Mouse (Mus musculus) limb, embryonic 13.5 days (tissue): ENCODE measurements around the gene Spata31d1a. TPM values are rescaled to one million over a fixed set of nuclear protein-coding genes. Genes with fewer than 3 reads are reported as not detected.

Source experiments
- ATAC-seq: fragments of 200-750 bp; cut with Nextera tagmentation; 2 replicates; pipeline ENCODE4 v1.8.0; 2017; ENCODE audit warnings: low read depth, moderate number of reproducible peaks, moderate TSS enrichment; ENCODE audit not compliant: low FRiP score
- H3K27ac ChIP-seq: fragments of 300-500 bp; sonication (generic); 2 replicates; pipeline ENCODE4 v1.5.1; 2015; ENCODE audit warnings: inconsistent platforms, mild to moderate bottlenecking, moderate library complexity
- H3K27me3 ChIP-seq: fragments of 300-500 bp; sonication (generic); 2 replicates; pipeline ENCODE4 v1.6.1; 2015; ENCODE audit warnings: mild to moderate bottlenecking, inconsistent platforms
- H3K36me3 ChIP-seq: fragments of 300-500 bp; sonication (generic); 2 replicates; pipeline ENCODE4 v1.6.1; 2015; ENCODE audit warnings: inconsistent platforms, mild to moderate bottlenecking, moderate library complexity
- H3K4me1 ChIP-seq: fragments of 300-500 bp; sonication (generic); 2 replicates; pipeline ENCODE4 v1.6.1; 2015; ENCODE audit warnings: inconsistent platforms
- H3K4me2 ChIP-seq: fragments of 300-500 bp; sonication (generic); replicated peaks from 2 replicates; pipeline ENCODE4 v1.6.1; 2015; ENCODE audit warnings: inconsistent platforms, mild to moderate bottlenecking, moderate library complexity
- H3K4me3 ChIP-seq: fragments of 300-500 bp; sonication (generic); 2 replicates; pipeline ENCODE4 v1.5.1; 2015; ENCODE audit warnings: moderate library complexity, mild to moderate bottlenecking, inconsistent platforms
- H3K9ac ChIP-seq: fragments of 300-500 bp; sonication (generic); 2 replicates; pipeline ENCODE4 v1.6.1; 2015; ENCODE audit warnings: mild to moderate bottlenecking, inconsistent platforms
- H3K9me3 ChIP-seq: fragments of 300-500 bp; sonication (generic); 2 replicates; pipeline ENCODE4 v1.6.1; 2016; ENCODE audit warnings: inconsistent platforms
- WGBS: fragments of 180-500 bp; shearing (Covaris S2); methylation state at CpG from one replicate; pipeline ENCODE4 v1.1.7; 2015; 5-methylcytosine and 5-hydroxymethylcytosine counted together
- polyA plus RNA-seq: library from polyadenylated mRNA; unstranded; fragments of >200 nt; fragmentation: Nextera tagmentation; extraction: Ambion mirVana; gene quantifications from 2 replicates; pipeline ENCODE4 v1.2.1, GENCODE M21; 2015

The Spata31d1a gene
- polyA plus RNA-seq, 1 experiment from 2014 or later, result not detected

GRCm38 (mm10) chr13:59695781-59696180, 14.3 kb downstream of the Spata31d1a start:
- ATAC-seq, result no peak

DNA sequence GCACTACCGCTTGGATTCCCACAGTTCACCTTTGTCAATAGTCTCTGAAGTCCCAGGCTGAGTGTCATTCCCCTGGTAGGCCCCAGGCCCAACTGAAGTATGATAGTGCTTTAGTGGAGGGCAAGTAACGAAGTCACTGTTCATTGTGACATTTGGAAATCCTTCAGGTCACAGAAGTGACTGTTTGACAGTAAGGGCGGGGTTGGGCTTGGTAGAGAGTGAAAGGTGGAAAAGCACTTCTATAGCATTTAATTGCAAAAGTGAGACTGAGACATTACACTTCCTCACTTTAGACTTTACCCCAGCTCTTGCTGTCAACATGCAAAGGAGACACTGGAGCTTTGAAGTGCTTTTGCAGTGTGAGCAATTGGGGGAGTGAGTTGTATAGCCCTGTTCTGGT, 16.1 kb downstream of the Spata31d1a start, which contains the start of gene 4921517D22Rik:
4921517D22Rik (minus strand) TSS at position 101 of the 400 bp plus-strand sequence.
- H3K27ac ChIP-seq, result no peak within 1 kb of the TSS
- 86% methylated on average over 3 of the region's 3 CpGs for WGBS
- H3K9me3 ChIP-seq, result no peaks in the 10 kb centered on the region
- no peaks in the 10 kb centered on the region for H3K27me3 ChIP-seq
- H3K4me2 ChIP-seq, result no peak within 1 kb of the TSS
- no peak within 1 kb of the TSS for H3K4me3 ChIP-seq
- no peak within 1 kb of the TSS for H3K9ac ChIP-seq
- H3K4me1 ChIP-seq, result no peaks in the 10 kb centered on the region
- no peak for ATAC-seq
- H3K36me3 ChIP-seq, result no peaks in the 10 kb centered on the region

More at GRCm38 (mm10) chr13:59695781-59696180, 14.3 kb downstream of the Spata31d1a start:
- H3K9ac ChIP-seq, result no peak overlapping the region
- 68% methylated on average over 7 of the region's 7 CpGs for WGBS
- no peak overlapping the region for H3K27ac ChIP-seq
- no peaks in the 10 kb centered on the region for H3K27me3 ChIP-seq
- no peaks in the 10 kb centered on the region for H3K36me3 ChIP-seq
- no peaks in the 10 kb centered on the region for H3K9me3 ChIP-seq
- H3K4me1 ChIP-seq, result no peaks in the 10 kb centered on the region
- no peak overlapping the region for H3K4me2 ChIP-seq
- no peak overlapping the region for H3K4me3 ChIP-seq

GRCm38 (mm10) chr13:59691478-59691877, 18.7 kb downstream of the Spata31d1a start:
- H3K36me3 ChIP-seq, result no peaks in the 10 kb centered on the region
- H3K9me3 ChIP-seq, result no peaks in the 10 kb centered on the region
- H3K27me3 ChIP-seq, result no peaks in the 10 kb centered on the region
- 85% methylated on average over 10 of the region's 10 CpGs for WGBS
- no peak overlapping the region for H3K27ac ChIP-seq
- H3K4me2 ChIP-seq, result no peak overlapping the region
- no peak for ATAC-seq
- no peak overlapping the region for H3K9ac ChIP-seq
- no peak overlapping the region for H3K4me3 ChIP-seq
- no peaks in the 10 kb centered on the region for H3K4me1 ChIP-seq

DNA sequence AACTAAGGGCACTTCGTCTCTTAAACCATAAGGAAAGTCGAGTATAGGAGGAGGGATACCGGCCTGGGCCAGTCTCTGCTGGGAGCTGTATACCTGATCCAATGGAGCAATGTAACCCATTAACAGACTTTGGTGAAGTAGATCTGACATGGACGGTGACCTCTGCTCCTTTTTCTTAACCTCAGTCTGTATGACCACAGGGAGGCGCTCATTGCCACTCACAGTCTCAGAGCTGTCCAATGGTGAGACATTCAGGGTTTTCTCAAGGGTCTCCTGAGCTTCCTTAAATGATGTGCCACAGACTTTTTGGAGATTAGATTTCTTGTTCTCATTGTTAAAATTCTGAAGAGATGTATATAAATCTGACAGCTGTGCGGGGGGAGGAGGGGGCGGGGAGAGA, 19.6 kb downstream of the Spata31d1a start:
- no peak overlapping the region for H3K9ac ChIP-seq
- 78% methylated on average over 7 of the region's 7 CpGs for WGBS
- no peak overlapping the region for H3K27ac ChIP-seq
- no peaks in the 10 kb centered on the region for H3K27me3 ChIP-seq
- H3K4me1 ChIP-seq, result no peaks in the 10 kb centered on the region
- no peak for ATAC-seq
- no peak overlapping the region for H3K4me2 ChIP-seq
- H3K36me3 ChIP-seq, result no peaks in the 10 kb centered on the region
- no peaks in the 10 kb centered on the region for H3K9me3 ChIP-seq
- H3K4me3 ChIP-seq, result no peak overlapping the region

- no peak for ATAC-seq
- Histone ChIP-seq H3K36me3 (no peaks in the 10 kb centered on the region), H3K27me3 (no peaks in the 10 kb centered on the region), H3K4me1 (no peaks in the 10 kb centered on the region), H3K9me3 (no peaks in the 10 kb centered on the region), H3K9ac (no peak overlapping the region), H3K4me2 (no peak overlapping the region), H3K27ac (no peak overlapping the region), H3K4me3 (no peak overlapping the region)
- 94% methylated on average over 3 of the region's 3 CpGs for WGBS
Observed at GRCm38 (mm10) chr13:59689843-59690242, 20.3 kb downstream of the Spata31d1a start.

GRCm38 (mm10) chr13:59689313-59689712, 20.8 kb downstream of the Spata31d1a start:
- no peak overlapping the region for H3K27ac ChIP-seq
- H3K4me2 ChIP-seq, result no peak overlapping the region
- no peak overlapping the region for H3K9ac ChIP-seq
- WGBS, result 86% methylated on average over 9 of the region's 9 CpGs
- ATAC-seq, result no peak
- no peaks in the 10 kb centered on the region for H3K27me3 ChIP-seq
- no peaks in the 10 kb centered on the region for H3K4me1 ChIP-seq
- H3K36me3 ChIP-seq, result no peaks in the 10 kb centered on the region
- H3K4me3 ChIP-seq, result no peak overlapping the region
- H3K9me3 ChIP-seq, result no peaks in the 10 kb centered on the region

- no peak overlapping the region for H3K4me2 ChIP-seq
- no peaks in the 10 kb centered on the region for H3K4me1 ChIP-seq
- no peaks in the 10 kb centered on the region for H3K36me3 ChIP-seq
- H3K9me3 ChIP-seq, result no peaks in the 10 kb centered on the region
- no peaks in the 10 kb centered on the region for H3K27me3 ChIP-seq
- H3K4me3 ChIP-seq, result no peak overlapping the region
- no peak overlapping the region for H3K9ac ChIP-seq
- H3K27ac ChIP-seq, result no peak overlapping the region
- ATAC-seq, result no peak
- WGBS, result 73% methylated on average over 13 of the region's 13 CpGs
Observed at GRCm38 (mm10) chr13:59688338-59688770, 21.8 kb downstream of the Spata31d1a start.

- Histone ChIP-seq H3K9me3 (no peaks in the 10 kb centered on the region), H3K36me3 (no peaks in the 10 kb centered on the region), H3K27me3 (no peaks in the 10 kb centered on the region), H3K9ac (no peak overlapping the region), H3K4me2 (no peak overlapping the region), H3K4me1 (no peaks in the 10 kb centered on the region), H3K4me3 (no peak overlapping the region), H3K27ac (no peak overlapping the region)
- WGBS, result 83% methylated on average over 3 of the region's 3 CpGs
- ATAC-seq, result no peak
Observed at GRCm38 (mm10) chr13:59685236-59685635, 24.9 kb downstream of the Spata31d1a start.

DNA sequence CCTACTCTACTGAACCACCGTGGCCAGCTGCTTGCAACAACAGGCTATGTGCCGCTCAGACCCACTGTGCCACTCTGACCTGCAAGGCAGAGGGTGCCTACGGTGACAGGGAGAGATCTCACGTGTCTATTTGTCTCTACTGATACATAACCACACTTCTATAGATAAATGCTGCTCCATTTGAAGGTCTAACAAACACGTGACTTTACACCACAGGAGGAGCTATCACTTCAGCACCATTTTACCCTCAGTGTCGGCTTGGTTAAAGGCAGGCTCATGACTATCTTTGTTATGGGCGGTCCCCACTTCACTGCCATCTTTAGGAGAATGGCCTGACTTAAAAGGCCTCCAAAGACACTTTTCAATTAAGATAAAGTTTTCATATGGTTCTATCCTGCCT, 27.5 kb downstream of the Spata31d1a start:
- no peaks in the 10 kb centered on the region for H3K36me3 ChIP-seq
- H3K4me3 ChIP-seq, result no peak overlapping the region
- no peaks in the 10 kb centered on the region for H3K9me3 ChIP-seq
- no peak for ATAC-seq
- no peaks in the 10 kb centered on the region for H3K4me1 ChIP-seq
- H3K4me2 ChIP-seq, result no peak overlapping the region
- no peaks in the 10 kb centered on the region for H3K27me3 ChIP-seq
- H3K27ac ChIP-seq, result no peak overlapping the region
- H3K9ac ChIP-seq, result no peak overlapping the region
- WGBS, result 27% methylated on average over 7 of the region's 7 CpGs

GRCm38 (mm10) chr13:59679908-59680307, 30.2 kb downstream of the Spata31d1a start:
- Histone ChIP-seq H3K9ac (no peak overlapping the region), H3K4me2 (no peak overlapping the region), H3K4me3 (no peak overlapping the region), H3K27ac (no peak overlapping the region), H3K27me3 (no peaks in the 10 kb centered on the region), H3K36me3 (no peaks in the 10 kb centered on the region), H3K4me1 (no peaks in the 10 kb centered on the region), H3K9me3 (no peaks in the 10 kb centered on the region)
- WGBS, result 61% methylated on average over 4 of the region's 4 CpGs
- no peak for ATAC-seq

- ATAC-seq, result no peak
- no peaks in the 10 kb centered on the region for H3K36me3 ChIP-seq
- 48% methylated on average over 4 of the region's 4 CpGs for WGBS
Observed at GRCm38 (mm10) chr13:59679306-59679705, 30.8 kb downstream of the Spata31d1a start.

DNA sequence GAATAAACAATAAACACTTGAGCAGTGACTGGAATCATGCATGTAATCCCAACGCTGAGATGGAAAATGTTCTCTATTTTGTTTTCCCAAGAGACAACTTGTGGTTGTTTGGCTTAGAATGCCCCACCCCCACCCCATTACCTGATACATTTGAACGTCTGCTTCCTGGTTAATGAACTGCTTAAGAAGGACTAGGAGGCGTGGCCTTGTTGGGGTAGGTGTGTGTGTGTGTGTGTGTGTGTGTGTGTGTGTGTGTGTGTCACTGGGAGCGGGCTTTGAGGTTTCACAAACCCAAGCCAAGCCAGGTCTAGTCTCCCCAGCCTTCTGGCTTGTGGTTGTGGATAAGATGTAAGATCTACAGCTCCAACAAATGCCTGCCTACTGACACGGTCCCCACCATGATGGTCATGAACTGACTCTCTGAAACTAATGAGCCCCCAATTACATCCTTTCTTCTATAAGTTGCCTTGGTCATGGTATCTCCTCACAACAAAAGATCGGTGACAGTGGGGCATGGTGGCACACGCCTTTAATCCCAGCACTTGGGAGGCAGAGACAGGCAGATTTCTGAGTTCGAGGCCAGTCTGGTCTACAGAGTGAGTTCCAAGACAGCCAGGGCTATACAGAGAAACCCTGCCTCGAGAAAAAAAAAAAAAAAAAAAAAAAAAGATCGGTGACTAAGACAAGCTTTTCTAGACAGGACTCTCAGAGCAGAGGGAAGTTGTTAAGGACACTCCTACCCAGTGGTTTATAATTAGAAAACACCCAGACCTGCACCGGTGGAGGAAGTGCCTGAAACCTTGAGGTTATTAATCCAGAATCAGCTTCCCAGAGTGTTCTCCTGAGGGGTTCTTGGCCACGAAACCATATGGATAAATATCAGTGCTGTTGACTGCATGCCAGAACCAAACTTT, 33.6 kb downstream of the Spata31d1a start:
- Histone ChIP-seq H3K4me1 (peaks cover 21% of the 10 kb centered on the region), H3K9ac (no peak overlapping the region), H3K36me3 (no peaks in the 10 kb centered on the region), H3K4me2 (no peak overlapping the region), H3K27ac (no peak overlapping the region), H3K9me3 (no peaks in the 10 kb centered on the region), H3K4me3 (peak overlapping the region; percentile 75; the same call in 1 of the 2 replicates), H3K27me3 (no peaks in the 10 kb centered on the region)
- WGBS, result 68% methylated on average over 12 of the region's 12 CpGs
- ATAC-seq, result no peak

More at GRCm38 (mm10) chr13:59679306-59679705, 30.8 kb downstream of the Spata31d1a start:
- Histone ChIP-seq H3K4me2 (no peak overlapping the region), H3K4me1 (peaks cover 5% of the 10 kb centered on the region), H3K27me3 (no peaks in the 10 kb centered on the region), H3K9ac (no peak overlapping the region), H3K27ac (no peak overlapping the region), H3K4me3 (no peak overlapping the region), H3K9me3 (no peaks in the 10 kb centered on the region)
